Mouse (Mus musculus) layer of hippocampus, postnatal 10 days (tissue): ENCODE measurements at regions not wholly inside any gene's neighbourhood (a gene's known extent, or its start where the extent isn't known, plus 50 kb on each side); places are given as distances from the start of the nearest gene placed in this dataset.

Experiments
- DNase-seq, 2 experiments: peaks; one replicate each; pipeline ENCODE4 v3.0.0; 2021; ENCODE audit warnings: low spot score in 2 of 2

DNA sequence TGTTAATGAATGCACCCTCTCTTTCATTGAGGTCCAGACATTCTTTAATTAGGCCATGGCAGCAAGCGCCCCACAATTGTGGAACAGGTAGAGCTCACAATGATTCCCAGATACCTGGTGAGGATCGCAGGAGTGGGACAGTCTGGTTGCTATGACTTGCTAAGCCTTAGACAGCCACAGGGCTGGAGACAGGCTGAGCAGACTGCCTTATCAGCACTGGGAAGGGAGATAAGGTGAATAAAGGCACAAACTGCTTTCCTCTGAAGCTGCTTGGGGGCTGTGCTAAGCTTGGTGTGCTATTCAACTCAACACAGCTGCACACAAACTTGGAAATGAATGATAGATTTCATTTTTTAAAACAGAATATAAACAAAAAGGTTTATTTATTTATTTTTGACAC lies 159.8 kb upstream of the Masp1 start:
- no peak for DNase-seq

DNA sequence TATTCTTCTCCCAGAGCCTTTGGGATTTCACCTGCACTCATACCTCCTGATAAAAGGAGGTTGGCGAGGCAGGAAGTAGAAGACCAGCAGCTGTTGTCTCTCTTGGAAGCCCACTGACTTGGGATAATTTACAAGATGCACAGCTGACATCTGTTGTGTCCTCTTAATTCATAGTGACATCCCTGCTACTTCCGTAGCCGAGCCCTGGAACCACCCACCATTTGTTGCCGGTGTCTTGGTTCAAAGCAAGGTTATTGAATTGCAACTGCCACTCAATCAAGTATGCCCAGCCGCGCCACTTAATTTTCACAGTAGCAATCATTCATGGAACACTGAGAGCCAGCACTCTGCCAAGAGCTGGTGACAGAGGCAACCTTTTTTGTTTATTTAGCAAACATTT lies 151.8 kb upstream of the Masp1 start:
- DNase-seq = no peak

GRCm38 (mm10) chr16:23670161-23670560 lies 149.5 kb upstream of the Masp1 start:
- DNase-seq = no peak

DNA sequence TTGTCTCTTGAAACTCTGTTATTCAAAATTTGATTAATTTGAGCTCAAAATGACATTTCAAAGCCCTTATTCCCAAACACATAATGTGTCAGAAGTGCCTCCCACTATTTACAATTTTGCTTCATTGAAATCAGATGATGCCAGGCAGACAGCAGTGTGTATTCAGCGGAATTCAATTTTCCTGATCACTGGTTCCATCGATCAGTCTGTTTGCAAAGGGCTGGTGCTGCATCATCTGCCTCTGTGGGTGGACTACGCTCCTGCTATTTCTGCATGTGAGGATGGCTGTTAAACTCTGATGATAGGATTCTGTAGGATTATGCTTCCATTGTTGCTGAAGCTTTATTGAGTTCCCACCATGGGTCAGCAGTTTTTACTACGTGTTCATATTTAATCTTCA lies 149.0 kb upstream of the Masp1 start:
- peak in 1 of 2 experiments; percentile 22 for DNase-seq
